Mouse (Mus musculus) layer of hippocampus, adult 9-11 months (tissue): Measurements from ENCODE around the gene Cdkn2b.

Experiments
- DNase-seq: peaks from one replicate; pipeline ENCODE4 v3.0.0; 2022

The Cdkn2b gene

GRCm38 (mm10) chr4:89310491-89311254 lies at the start of gene Cdkn2b:
Gene Cdkn2b, minus strand, starts transcription at chr4:89311039.
- peak; percentile 81 for DNase-seq

DNA sequence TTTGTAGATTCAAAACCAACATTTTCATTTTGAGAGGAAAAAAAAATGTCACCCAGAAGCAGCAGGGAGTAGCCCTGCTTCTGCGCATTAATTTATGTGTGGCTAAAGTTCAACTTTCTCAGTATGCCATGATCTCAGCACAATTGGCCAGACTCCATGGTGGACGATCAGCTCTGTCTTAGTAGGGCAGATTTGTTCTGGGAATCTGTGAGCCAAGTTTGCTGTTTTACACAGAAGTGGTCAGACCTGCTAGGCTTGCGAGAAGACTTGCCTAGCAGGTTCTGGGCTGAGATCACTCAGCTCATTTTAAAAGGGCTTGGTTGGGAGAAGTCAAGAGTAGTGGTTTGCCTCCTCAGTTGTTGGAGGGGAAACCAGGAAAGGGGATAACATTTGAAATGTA lies 49.5 kb upstream of the Cdkn2b start:
- DNase-seq, result no peak

GRCm38 (mm10) chr4:89359506-89359905 lies 48.7 kb upstream of the Cdkn2b start:
- no peak for DNase-seq

- DNase-seq, result no peak
Observed at GRCm38 (mm10) chr4:89353935-89354334, 43.1 kb upstream of the Cdkn2b start.

DNA sequence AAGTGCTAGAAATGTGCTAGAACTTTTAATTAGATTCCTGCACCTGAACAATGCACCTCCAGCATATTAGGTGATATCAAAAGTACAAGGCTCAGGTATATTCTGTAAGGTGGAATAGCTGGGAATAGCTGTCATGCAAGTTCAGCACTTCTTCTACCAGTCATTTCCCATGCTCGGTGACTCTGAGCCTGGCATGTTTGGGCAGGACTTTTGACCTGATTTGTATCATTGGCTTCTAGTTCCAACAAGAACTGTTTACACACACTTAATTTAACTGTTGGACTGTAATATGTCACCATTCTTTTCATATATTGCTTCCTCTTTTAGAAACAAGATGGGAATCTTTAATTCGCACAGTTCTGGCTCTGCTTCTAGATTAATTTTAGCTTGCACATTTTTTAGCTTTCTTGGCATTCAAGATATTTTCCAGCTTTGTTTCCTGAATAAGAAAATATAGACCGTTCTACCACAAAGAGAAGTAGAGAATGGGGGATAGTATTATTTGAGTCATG lies 42.3 kb upstream of the Cdkn2b start:
- no peak for DNase-seq

DNA sequence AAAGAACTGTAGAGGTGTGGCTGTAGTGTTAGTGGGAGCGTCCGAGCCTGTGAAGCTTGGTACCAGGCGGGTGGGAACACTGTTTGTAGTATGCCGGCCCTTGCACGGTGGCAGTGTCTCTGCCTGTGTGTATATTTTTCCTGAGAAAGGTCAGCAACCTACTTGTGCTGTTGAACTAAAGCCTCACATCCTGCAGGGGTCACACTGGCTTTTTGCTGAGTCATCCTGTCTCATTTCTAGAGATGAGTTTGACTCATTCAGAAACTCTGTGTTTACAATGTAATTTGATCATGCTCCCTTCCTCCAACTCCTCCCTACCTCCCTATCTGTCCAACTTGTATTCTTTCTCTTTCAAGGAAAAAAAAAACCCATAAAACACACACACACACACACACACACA lies 40.6 kb upstream of the Cdkn2b start:
- DNase-seq, result no peak

DNA sequence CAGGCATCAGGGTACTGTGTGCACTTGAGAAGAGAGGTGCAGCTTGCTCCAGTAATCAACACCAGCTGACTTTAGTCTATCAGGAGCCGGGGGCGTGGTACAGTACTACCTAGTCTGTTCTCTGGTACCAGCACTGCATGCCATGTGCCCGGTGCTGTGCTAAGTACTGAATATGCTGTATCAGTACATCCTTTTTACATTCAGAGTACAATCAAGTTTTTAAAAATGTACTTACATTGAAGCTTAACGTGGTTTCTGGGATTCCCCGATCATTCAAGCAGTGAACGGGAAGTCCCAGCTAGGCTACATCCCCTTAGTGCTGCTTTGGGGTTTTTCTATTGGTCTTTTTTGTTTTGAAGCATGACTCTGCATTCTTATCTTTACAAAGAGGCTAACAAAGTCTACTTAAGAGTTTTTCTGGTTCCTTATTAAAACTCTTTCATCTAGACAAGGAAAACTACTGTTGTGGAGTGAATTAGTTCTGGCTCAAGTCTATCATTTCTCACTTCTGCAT lies 40.2 kb upstream of the Cdkn2b start:
- DNase-seq, result no peak

- DNase-seq, result no peak
Observed at GRCm38 (mm10) chr4:89350391-89350790, 39.6 kb upstream of the Cdkn2b start.

GRCm38 (mm10) chr4:89348842-89349241 lies 38.0 kb upstream of the Cdkn2b start:
- DNase-seq, result no peak

GRCm38 (mm10) chr4:89313461-89313860 lies 2.6 kb upstream of the Cdkn2b start:
- no peak for DNase-seq

GRCm38 (mm10) chr4:89309996-89310395 lies 843 bp downstream of the Cdkn2b start:
- no peak for DNase-seq

DNA sequence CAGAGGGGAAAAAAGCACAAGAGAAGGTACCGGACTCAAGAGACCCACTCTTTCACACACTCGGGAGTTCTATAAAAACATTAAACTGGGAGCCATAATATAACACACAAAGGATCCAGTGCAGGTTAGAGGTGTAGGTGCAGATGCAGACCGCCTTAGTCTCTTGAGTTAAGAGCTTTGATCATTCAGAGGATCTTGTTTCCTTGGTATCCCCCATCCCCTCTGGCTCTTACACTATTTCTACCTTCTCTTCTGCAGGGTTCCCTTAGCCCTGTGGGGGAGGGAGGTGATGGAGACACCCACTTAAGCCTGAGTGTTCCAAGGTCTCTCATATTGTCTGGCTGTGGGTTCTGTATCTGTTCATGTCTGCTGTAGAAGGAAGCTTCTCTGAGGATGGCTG lies 2.8 kb downstream of the Cdkn2b start:
- DNase-seq, result no peak

DNA sequence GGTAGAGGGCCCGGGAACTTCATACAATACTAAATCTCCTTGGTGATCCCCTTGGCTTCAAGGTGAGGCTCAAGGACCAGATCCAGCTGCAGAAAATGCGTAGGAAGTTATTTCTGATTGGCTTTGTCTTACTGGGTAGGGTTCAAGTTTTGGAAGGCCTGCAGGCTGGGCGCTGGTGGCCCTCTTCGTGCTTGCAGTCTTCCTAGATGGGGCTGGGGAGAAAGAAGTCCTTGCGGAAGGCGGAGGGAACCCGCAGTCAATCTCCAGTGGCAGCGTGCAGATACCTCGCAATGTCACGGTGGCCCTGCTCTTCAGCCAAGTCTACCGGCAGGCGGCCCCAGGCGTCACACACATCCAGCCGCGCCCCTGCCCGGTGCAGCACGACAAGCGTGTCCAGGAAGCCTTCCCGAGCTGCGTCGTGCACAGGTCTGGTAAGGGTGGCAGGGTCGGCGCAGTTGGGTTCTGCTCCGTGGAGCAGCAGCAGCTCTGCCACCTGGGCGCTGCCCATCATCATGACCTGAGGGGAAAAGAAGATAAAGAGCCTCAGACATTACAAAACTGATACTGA lies 4.0 kb downstream of the Cdkn2b start:
- DNase-seq, result no peak

DNA sequence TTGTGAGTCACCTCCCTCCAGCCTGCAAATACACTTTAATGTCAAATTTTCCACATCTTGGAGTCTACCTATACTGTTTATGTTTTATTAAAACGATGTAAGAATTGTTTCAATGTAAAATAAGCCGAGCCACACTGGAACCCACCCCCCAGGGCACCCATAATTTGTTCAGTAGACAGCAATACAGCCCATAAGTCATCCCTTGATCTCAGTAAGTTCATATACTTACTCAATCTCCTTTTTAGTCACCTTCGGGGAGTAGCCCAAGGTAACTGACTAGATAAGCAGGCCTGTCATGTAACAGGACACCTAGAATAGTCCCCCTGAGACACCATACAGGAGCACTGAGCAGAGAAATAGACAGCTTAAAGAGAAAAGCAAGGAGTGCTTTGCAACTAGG lies 5.1 kb downstream of the Cdkn2b start:
- DNase-seq, result no peak

- DNase-seq, result no peak
Observed at GRCm38 (mm10) chr4:89303281-89303995, 7.4 kb downstream of the Cdkn2b start.

DNA sequence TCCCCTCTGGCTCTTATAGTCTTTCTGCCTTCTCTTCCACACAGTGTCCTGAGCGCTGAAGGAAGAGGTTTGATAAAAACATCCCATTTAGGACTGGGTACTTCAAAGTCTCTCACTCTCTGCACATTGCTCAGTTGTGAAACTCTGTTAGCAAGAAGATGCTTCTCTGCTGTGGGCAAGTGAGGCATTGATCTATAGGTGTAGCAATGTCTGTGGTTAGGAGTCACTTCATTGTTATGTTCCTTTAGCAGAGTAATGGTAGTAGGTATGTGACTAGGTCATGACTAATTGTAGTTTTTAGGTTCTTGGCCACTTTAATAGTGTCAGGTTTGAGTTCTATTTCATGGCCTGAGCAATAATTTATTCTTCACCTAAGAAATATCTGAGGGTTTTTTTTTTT lies 8.7 kb downstream of the Cdkn2b start:
- no peak for DNase-seq

DNA sequence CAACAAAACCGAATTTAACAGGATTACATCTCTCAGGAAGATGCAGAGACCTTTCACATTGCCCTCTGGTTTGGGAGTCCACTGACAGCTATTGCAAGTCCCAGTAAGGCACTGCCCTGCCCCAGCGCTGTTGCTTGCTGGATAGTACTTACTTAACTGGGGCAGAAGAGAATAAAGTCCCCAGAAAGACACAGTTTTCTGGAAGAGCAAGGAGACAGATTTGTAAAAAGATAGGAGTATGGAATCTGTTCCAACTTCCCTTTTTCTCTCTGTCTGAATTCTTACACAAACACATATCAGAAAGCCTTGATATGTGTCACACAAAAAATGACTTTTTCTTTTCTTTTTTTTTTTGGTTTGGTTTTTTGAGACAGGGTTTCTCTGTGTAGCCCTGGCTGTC lies 11.1 kb downstream of the Cdkn2b start:
- no peak for DNase-seq

DNA sequence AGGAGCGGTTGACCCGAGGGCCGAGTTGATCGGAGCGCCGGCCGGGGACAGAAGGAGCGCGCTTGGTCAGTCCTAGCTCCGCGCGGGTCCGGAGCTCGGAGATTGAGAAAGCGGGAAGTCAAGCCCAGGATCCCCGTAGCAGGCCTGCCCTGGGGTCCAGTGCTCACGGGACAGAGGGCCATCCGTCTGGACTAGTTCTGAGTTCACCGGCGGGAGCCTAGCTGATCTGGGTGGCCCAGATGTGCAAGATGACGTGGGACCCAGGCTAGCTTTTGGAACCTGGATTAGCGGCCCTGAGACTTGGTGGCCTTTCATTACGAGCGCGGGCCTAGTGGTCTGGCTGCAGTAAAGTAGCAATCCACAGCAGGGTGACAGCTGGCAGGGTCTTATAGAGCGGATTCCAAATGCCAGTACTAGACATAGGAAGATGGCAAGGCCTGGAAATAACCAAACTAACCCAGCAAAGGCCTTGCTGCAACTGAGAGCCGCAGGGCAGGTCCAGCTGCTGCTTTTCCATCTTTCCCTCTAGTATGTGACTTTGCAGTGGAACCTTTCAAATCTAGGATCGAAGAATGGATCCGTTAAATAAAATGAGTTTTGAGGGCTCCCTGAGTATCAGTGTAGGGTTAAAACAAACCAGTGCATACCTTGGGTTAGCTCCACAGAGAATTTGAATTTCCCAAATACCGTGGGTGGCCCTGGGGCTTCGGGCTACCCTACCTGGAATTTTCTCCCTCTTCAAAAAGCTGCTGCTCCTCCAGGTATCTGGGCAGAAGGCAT lies 15.2 kb downstream of the Cdkn2b start:
- DNase-seq, result no peak

GRCm38 (mm10) chr4:89294486-89295440 lies 16.1 kb downstream of the Cdkn2b start, which contains the start of gene Cdkn2a:
Gene Cdkn2a, minus strand, starts transcription at chr4:89294653.
- peak; percentile 21 for DNase-seq

GRCm38 (mm10) chr4:89294091-89294485 lies 16.8 kb downstream of the Cdkn2b start:
- DNase-seq, result no peak

GRCm38 (mm10) chr4:89293516-89293915 lies 17.3 kb downstream of the Cdkn2b start:
- no peak for DNase-seq

DNA sequence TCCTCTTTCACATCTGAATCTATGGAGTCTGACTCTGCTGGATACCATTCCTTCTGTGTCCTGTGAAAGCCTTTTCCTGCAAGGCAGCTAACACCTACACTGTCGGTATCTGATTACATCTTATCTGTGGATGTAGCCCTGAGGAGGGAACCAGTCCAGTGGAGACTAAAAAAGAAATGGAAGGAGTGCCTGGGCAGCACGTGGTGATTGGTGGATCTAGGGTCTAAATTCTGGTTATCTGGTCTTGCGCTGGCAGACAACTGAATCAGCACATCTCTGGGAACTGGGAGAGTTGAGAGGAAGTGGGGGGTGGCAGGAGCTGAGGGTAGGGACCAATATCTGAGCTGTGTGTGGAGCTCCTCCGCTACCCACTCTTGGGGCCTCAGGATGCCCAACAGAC lies 21.8 kb downstream of the Cdkn2b start:
- DNase-seq, result no peak
